Mouse (Mus musculus) liver, embryonic 14.5 days (tissue): ENCODE results near the gene Ankrd39. TPM values are rescaled to one million over a fixed set of nuclear protein-coding genes. Genes with fewer than 3 reads are reported as not detected.
"Not testable (repeated sequence)": the region's sequence is repeated elsewhere in the genome, so short reads cannot be mapped to it uniquely, and the experiment has no call there.

Experiments used
- ATAC-seq: fragments of 200-750 bp; cut with Nextera tagmentation; 2 replicates; pipeline ENCODE4 v1.8.0; 2017; ENCODE audit warnings: moderate number of reproducible peaks, mild to moderate bottlenecking, moderate library complexity; ENCODE audit not compliant: insufficient read depth
- DNase-seq, 3 experiments: peaks; one replicate each; pipeline ENCODE4 v3.0.0-alpha.2; 2012 to 2013; ENCODE audit warnings: low read depth in 3 of 3, low spot score in 3 of 3
- H3K27ac ChIP-seq: fragments of 300-500 bp; sonication (generic); 2 replicates; pipeline ENCODE4 v1.5.1; 2014; ENCODE audit warnings: moderate library complexity, mild to moderate bottlenecking, control low read depth, inconsistent platforms
- H3K27me3 ChIP-seq: fragments of 300-500 bp; sonication (generic); 2 replicates; pipeline ENCODE4 v1.6.1; 2014; ENCODE audit warnings: mild to moderate bottlenecking, low read length, moderate library complexity; ENCODE audit not compliant: control insufficient read depth, insufficient read depth
- H3K36me3 ChIP-seq: fragments of 300-500 bp; sonication (generic); replicated peaks from 2 replicates; pipeline ENCODE4 v1.6.1; 2014; ENCODE audit warnings: low read depth; ENCODE audit not compliant: control insufficient read depth, insufficient read depth
- H3K4me1 ChIP-seq, 2 experiments: fragments of 200-500 bp in 1 of 2; fragments of 300-500 bp in 1 of 2; sonication (generic) in 1 of 2; replicated peaks; 2 replicates each; pipeline ENCODE4 v1.6.1; 2012 to 2014; ENCODE audit warnings: antibody characterized with exemption in 1 of 2, inconsistent platforms in 1 of 2, low read length in 1 of 2; ENCODE audit not compliant: control insufficient read depth in 2 of 2, insufficient read depth in 2 of 2
- H3K4me2 ChIP-seq: fragments of 300-500 bp; sonication (generic); 2 replicates; pipeline ENCODE4 v1.6.1; 2014; ENCODE audit warnings: low read depth, mild to moderate bottlenecking, control low read depth, moderate library complexity
- H3K4me3 ChIP-seq, 2 experiments: fragments of 200-500 bp in 1 of 2; fragments of 300-500 bp in 1 of 2; sonication (generic) in 1 of 2; 2 replicates each; pipeline ENCODE4 v1.5.1; 2012 to 2014; ENCODE audit warnings: low read depth in 2 of 2, low read length in 2 of 2, mild to moderate bottlenecking in 2 of 2, control low read depth in 1 of 2, inconsistent platforms in 1 of 2, moderate library complexity in 1 of 2; ENCODE audit not compliant: insufficient read depth in 1 of 2
- H3K9ac ChIP-seq: fragments of 300-500 bp; sonication (generic); replicated peaks from 2 replicates; pipeline ENCODE4 v1.6.1; 2014; ENCODE audit warnings: mild to moderate bottlenecking, control low read depth, moderate library complexity
- H3K9me3 ChIP-seq: fragments of 300-500 bp; sonication (generic); 2 replicates; pipeline ENCODE4 v1.6.1; 2016; ENCODE audit warnings: low read length, mixed read lengths; ENCODE audit not compliant: control insufficient read depth
- CTCF ChIP-seq: IDR thresholded peaks from 2 replicates; pipeline ENCODE4 v1.5.1; 2016; ENCODE audit warnings: antibody characterized with exemption, low read depth, control low read depth
- EP300 ChIP-seq: IDR thresholded peaks from 2 replicates; pipeline ENCODE4 v1.6.1; 2016; ENCODE audit warnings: antibody characterized with exemption, low read depth
- WGBS: fragments of 180-500 bp; shearing (Covaris S2); extraction: QIAGEN DNeasy Blood & Tissue Kit; methylation state at CpG from one replicate; pipeline ENCODE4 v1.1.7; 2014; ENCODE audit not compliant: insufficient replicate concordance; 5-methylcytosine and 5-hydroxymethylcytosine counted together
- polyA plus RNA-seq, 2 experiments: library from polyadenylated mRNA; depleted of rRNA in 1 of 2; stranded (reverse) in 1 of 2; unstranded in 1 of 2; fragments of >200 nt; fragmentation: Nextera tagmentation in 1 of 2; extraction: Ambion mirVana in 1 of 2; gene quantifications; 2 replicates each; pipeline versions ENCODE4 v1.2.1 to v1.2.3; 2012 to 2014

Gene Ankrd39
- polyA plus RNA-seq, 2 experiments: 3.5 to 5.1 TPM

- H3K36me3 ChIP-seq: no peaks in the 10 kb centered on the region
- ATAC-seq (no peak), DNase-seq (no peak)
- peaks cover 0 to 2% of the 10 kb centered on the region in 2 experiments; a peak in 2 of 4 replicates for H3K4me1 ChIP-seq
- no peak for TF ChIP-seq CTCF
- TF ChIP-seq EP300: no peak
- no peaks in the 10 kb centered on the region for H3K27me3 ChIP-seq
- no peak overlapping the region for H3K4me2 ChIP-seq
- H3K4me3 ChIP-seq: no peak overlapping the region
- H3K27ac ChIP-seq: no peak overlapping the region
- no peaks in the 10 kb centered on the region for H3K9me3 ChIP-seq
- H3K9ac ChIP-seq: no peak overlapping the region
- 86% methylated on average over 12 of the region's 12 CpGs for WGBS
Measured at GRCm38 (mm10) chr1:36540807-36541206, 6.4 kb downstream of the Ankrd39 start.

DNA sequence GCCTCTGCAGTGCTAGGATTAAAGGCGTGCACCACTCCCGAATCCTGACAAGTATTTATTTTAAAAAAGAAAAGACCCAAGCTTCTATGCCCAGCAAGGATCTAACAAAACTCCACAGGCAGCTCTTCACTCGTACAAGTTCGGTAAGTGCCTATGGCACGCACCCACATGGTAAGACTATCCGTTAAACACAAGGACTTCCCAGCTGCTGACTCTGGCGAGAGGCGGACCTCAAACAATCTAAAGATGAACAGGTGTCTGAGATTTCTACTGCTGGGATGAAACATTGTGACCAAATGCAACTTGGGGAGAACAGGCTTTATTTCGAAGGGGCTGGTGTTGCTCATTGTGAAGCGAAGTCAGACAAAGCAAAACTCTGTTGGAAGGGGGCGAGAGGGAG, 7.1 kb downstream of the Ankrd39 start:
- H3K27ac ChIP-seq: no peak overlapping the region
- no peaks in the 10 kb centered on the region for H3K36me3 ChIP-seq
- no peaks in the 10 kb centered on the region; a peak in 1 of 4 replicates for H3K4me1 ChIP-seq
- H3K27me3 ChIP-seq: no peaks in the 10 kb centered on the region
- H3K4me2 ChIP-seq: no peak overlapping the region
- no peak overlapping the region for H3K9ac ChIP-seq
- TF ChIP-seq CTCF (no peak), EP300 (no peak)
- WGBS: 80% methylated on average over 11 of the region's 11 CpGs
- DNase-seq: no peak
- no peaks in the 10 kb centered on the region for H3K9me3 ChIP-seq
- ATAC-seq: no peak
- no peak overlapping the region for H3K4me3 ChIP-seq

DNA sequence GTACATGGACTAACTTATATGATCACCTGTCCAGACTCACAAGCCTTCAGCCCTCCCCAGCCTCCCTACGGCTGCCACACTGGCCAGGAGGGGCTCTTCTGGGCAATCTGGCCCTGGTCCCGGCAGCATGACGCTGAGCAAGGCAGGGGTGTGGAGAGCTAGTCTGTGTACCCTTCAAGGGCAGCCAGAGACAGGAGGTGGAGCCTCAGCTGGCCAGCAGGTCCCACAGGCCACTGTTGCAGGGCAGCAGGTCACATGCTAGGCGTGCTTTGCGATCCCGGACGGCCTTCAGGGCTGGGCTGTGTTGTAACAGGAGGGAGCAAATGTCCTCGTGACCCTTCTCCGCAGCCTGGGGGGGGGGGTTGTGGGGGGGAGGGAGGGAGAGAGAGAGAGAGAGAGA, 8.1 kb downstream of the Ankrd39 start, which contains the start of gene Gm42417:
TSS of gene Gm42417 (minus strand) at position 244 of the 400 bp plus-strand sequence.
- Histone ChIP-seq H3K9me3 (no peaks in the 10 kb centered on the region), H3K9ac (no peak within 1 kb of the TSS), H3K4me3 (no peak within 1 kb of the TSS), H3K27ac (no peak within 1 kb of the TSS), H3K4me2 (no peak within 1 kb of the TSS), H3K4me1 (no peaks in the 10 kb centered on the region; a peak in 1 of 4 replicates), H3K27me3 (no peaks in the 10 kb centered on the region), H3K36me3 (no peaks in the 10 kb centered on the region)
- ATAC-seq (peak; percentile 78), DNase-seq (peak in 1 of 3 experiments; percentile 36)
- WGBS: 71% methylated on average over 9 of the region's 9 CpGs
- TF ChIP-seq CTCF (peak; percentile 5; the same call in 1 of the 2 replicates), EP300 (no peak)

DNA sequence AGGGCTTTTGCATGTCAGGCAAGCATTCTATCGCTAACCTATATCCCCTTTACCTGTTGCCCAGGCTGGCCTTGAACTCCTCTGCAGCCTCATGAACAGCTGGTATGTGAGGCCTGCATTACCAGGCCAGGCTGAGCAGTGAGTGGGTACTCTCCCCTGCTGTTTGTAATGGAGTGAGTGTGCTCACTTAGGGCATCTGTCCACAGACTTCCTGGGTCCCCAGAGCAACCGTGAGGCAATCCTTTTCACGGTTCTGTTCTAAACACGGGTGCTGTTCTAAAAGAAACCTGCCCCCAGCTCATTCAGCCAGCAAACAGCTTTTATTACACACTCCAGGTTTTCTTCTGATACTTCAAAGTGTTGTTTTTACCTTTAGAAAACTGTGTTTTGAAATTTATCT, 8.5 kb downstream of the Ankrd39 start:
- no peak overlapping the region for H3K4me3 ChIP-seq
- no peaks in the 10 kb centered on the region for H3K9me3 ChIP-seq
- H3K27me3 ChIP-seq: no peaks in the 10 kb centered on the region
- H3K27ac ChIP-seq: no peak overlapping the region
- WGBS: 63% methylated on average over 4 of the region's 4 CpGs
- TF ChIP-seq CTCF (no peak), EP300 (no peak)
- H3K4me1 ChIP-seq: no peaks in the 10 kb centered on the region; a peak in 1 of 4 replicates
- no peaks in the 10 kb centered on the region for H3K36me3 ChIP-seq
- no peak overlapping the region for H3K4me2 ChIP-seq
- H3K9ac ChIP-seq: no peak overlapping the region
- DNase-seq (no peak), ATAC-seq (no peak)

- not testable (repeated sequence) for H3K4me1 ChIP-seq, ATAC-seq, H3K9ac ChIP-seq, H3K4me2 ChIP-seq, H3K4me3 ChIP-seq, H3K27me3 ChIP-seq, H3K36me3 ChIP-seq, H3K27ac ChIP-seq, H3K9me3 ChIP-seq, DNase-seq
- 79% methylated on average over 9 of the region's 9 CpGs for WGBS
Measured at GRCm38 (mm10) chr1:36536783-36537182, 10.5 kb downstream of the Ankrd39 start, which contains the start of gene Ankrd23. TSS of gene Ankrd23 (minus strand) at chr1:36536883.
